Mouse (Mus musculus) hindbrain, embryonic 11.5 days (tissue): ENCODE measurements around the gene Samd4b. TPM values are rescaled to one million over a fixed set of nuclear protein-coding genes. Genes with fewer than 3 reads are reported as not detected.

Experiments used
- ATAC-seq: fragments of 200-750 bp; cut with Nextera tagmentation; 2 replicates; pipeline ENCODE4 v1.8.0; 2017; ENCODE audit warnings: mild to moderate bottlenecking, moderate TSS enrichment, moderate library complexity; ENCODE audit not compliant: low FRiP score
- DNase-seq: peaks from one replicate; pipeline ENCODE4 v3.0.0-alpha.2; 2015; ENCODE audit warnings: low spot score
- H3K27ac ChIP-seq: fragments of 300-500 bp; sonication (generic); 2 replicates; pipeline ENCODE4 v1.5.1; 2014; ENCODE audit warnings: mild to moderate bottlenecking, low read depth, low read length
- H3K27me3 ChIP-seq: fragments of 300-500 bp; sonication (generic); 2 replicates; pipeline ENCODE4 v1.6.1; 2014; ENCODE audit warnings: mild to moderate bottlenecking, low read length, moderate library complexity, mixed read lengths; ENCODE audit not compliant: control insufficient read depth, insufficient read depth
- H3K36me3 ChIP-seq: fragments of 300-500 bp; sonication (generic); 2 replicates; pipeline ENCODE4 v1.6.1; 2014; ENCODE audit warnings: mild to moderate bottlenecking, low read length, moderate library complexity, mixed read lengths; ENCODE audit not compliant: control insufficient read depth, insufficient read depth
- H3K4me1 ChIP-seq: fragments of 300-500 bp; sonication (generic); replicated peaks from 2 replicates; pipeline ENCODE4 v1.6.1; 2014; ENCODE audit warnings: low read length, mixed read lengths; ENCODE audit not compliant: control insufficient read depth, insufficient read depth
- H3K4me2 ChIP-seq: fragments of 300-500 bp; sonication (generic); replicated peaks from 2 replicates; pipeline ENCODE4 v1.6.1; 2014; ENCODE audit warnings: mild to moderate bottlenecking, low read depth, low read length
- H3K4me3 ChIP-seq: fragments of 300-500 bp; sonication (generic); 2 replicates; pipeline ENCODE4 v1.5.1; 2014; ENCODE audit warnings: low read depth, low read length
- H3K9ac ChIP-seq: fragments of 300-500 bp; sonication (generic); 2 replicates; pipeline ENCODE4 v1.6.1; 2014; ENCODE audit warnings: low read depth, low read length
- H3K9me3 ChIP-seq: fragments of 300-500 bp; sonication (generic); 2 replicates; pipeline ENCODE4 v1.6.1; 2016; ENCODE audit warnings: low read length; ENCODE audit not compliant: control insufficient read depth
- WGBS: fragments of 180-500 bp; shearing (Covaris S2); extraction: QIAGEN DNeasy Blood & Tissue Kit; methylation state at CpG from one replicate; pipeline ENCODE4 v1.1.7; 2014; 5-methylcytosine and 5-hydroxymethylcytosine counted together
- polyA plus RNA-seq: library from polyadenylated mRNA; unstranded; fragments of >200 nt; fragmentation: Nextera tagmentation; extraction: Ambion mirVana; gene quantifications from 2 replicates; pipeline ENCODE4 v1.2.1, GENCODE M21; 2014

The Samd4b gene
- polyA plus RNA-seq, 1 experiment from 2014 or later, result 27.4 TPM

GRCm38 (mm10) chr7:28371514-28371989 is 226.4 kb downstream of the Samd4b start:
- peak overlapping the region; percentile 93 for H3K27ac ChIP-seq
- H3K4me3 ChIP-seq, result peak overlapping the region; percentile 90
- H3K27me3 ChIP-seq, result no peaks in the 10 kb centered on the region
- no peaks in the 10 kb centered on the region for H3K4me1 ChIP-seq
- peak overlapping the region; percentile 89 for H3K4me2 ChIP-seq
- DNase-seq (peak; percentile 66), ATAC-seq (peak; percentile 18)
- no peaks in the 10 kb centered on the region for H3K9me3 ChIP-seq
- under 1% methylated on average over 39 of the region's 43 CpGs for WGBS
- peaks cover 7% of the 10 kb centered on the region; the same call in 1 of the 2 replicates for H3K36me3 ChIP-seq
- H3K9ac ChIP-seq, result peak overlapping the region; percentile 91

GRCm38 (mm10) chr7:28370977-28371513 is 226.9 kb downstream of the Samd4b start:
- Histone ChIP-seq H3K4me3 (peak overlapping the region; percentile 90), H3K9ac (peak overlapping the region; percentile 91), H3K9me3 (no peaks in the 10 kb centered on the region), H3K27ac (peak overlapping the region; percentile 93), H3K27me3 (no peaks in the 10 kb centered on the region), H3K4me2 (peak overlapping the region; percentile 89), H3K36me3 (peaks cover 7% of the 10 kb centered on the region; the same call in 1 of the 2 replicates), H3K4me1 (no peaks in the 10 kb centered on the region)
- ATAC-seq (no peak), DNase-seq (no peak)
- 15% methylated on average over 11 of the region's 11 CpGs for WGBS

DNA sequence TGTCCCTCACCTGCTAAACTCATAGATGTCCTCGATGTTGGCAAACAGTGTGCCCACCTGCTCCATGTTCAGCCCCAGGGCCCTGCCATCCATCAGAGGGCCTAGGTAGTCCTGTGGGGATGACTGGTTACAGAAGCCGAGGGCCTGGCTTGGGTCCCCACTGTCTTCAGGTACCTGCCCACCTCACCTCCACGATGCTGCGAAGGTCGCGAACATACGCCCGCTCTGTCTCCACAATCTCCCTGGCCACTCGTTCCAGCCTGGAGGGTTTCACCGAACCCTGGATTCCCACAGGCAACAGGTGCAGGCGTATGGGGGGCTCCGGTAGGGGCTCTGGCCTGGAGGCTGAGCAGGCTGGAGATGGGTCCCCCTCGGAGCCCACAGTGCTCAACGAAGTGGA is 227.9 kb downstream of the Samd4b start:
- 93% methylated on average over 14 of the region's 14 CpGs for WGBS
- no peak for ATAC-seq

GRCm38 (mm10) chr7:28368276-28368920 is 229.5 kb downstream of the Samd4b start:
- Histone ChIP-seq H3K9me3 (no peaks in the 10 kb centered on the region), H3K36me3 (peaks cover 10% of the 10 kb centered on the region; the same call in 1 of the 2 replicates), H3K4me3 (no peak overlapping the region), H3K4me1 (no peaks in the 10 kb centered on the region), H3K27me3 (no peaks in the 10 kb centered on the region), H3K4me2 (no peak overlapping the region), H3K27ac (no peak overlapping the region), H3K9ac (no peak overlapping the region)
- no peak for ATAC-seq
- no peak for DNase-seq
- WGBS, result 94% methylated on average over 16 of the region's 16 CpGs

More for the DNA sequence above, 227.9 kb downstream of the Samd4b start:
- Histone ChIP-seq H3K27ac (no peak overlapping the region), H3K4me3 (peak overlapping the region; percentile 90), H3K36me3 (peaks cover 7% of the 10 kb centered on the region; the same call in 1 of the 2 replicates), H3K9ac (peak overlapping the region; percentile 17; the same call in 1 of the 2 replicates), H3K9me3 (no peaks in the 10 kb centered on the region), H3K4me2 (peak overlapping the region; percentile 89; the same call in 1 of the 2 replicates), H3K4me1 (no peaks in the 10 kb centered on the region), H3K27me3 (no peaks in the 10 kb centered on the region)
- DNase-seq, result no peak

DNA sequence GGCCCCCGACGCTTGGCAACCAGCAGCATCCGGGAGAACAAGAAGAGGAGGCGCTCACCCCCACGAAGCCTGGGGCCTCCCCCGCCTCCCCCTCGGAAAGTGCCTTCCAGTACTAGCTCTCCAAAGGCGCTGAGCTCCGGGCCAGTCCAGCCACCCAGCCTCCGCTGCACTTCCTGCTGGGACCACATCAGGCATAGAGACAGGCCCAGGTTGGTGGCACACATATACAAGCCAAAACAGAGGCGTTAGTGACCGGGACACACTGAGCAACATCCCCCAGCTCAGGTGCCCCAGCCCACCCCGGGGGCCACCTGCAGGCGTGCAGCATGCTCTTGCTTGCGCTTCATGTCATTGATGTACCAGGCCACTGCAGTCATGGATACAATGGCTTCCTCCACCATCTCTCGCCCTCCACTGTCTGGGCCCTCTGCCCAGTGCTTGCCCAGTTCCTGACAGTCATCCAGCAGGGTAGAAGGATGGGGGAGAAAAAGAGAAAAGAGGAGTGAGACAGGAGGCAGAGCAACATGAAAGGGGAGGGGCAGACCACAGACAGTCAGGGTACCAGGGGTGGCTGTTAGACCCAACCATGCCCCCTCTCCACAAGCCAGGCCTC is 230.2 kb downstream of the Samd4b start:
- Histone ChIP-seq H3K4me2 (no peak overlapping the region), H3K27me3 (no peaks in the 10 kb centered on the region), H3K4me1 (no peaks in the 10 kb centered on the region), H3K27ac (no peak overlapping the region), H3K9ac (no peak overlapping the region), H3K4me3 (no peak overlapping the region), H3K36me3 (peaks cover 10% of the 10 kb centered on the region), H3K9me3 (no peaks in the 10 kb centered on the region)
- WGBS, result 92% methylated on average over 16 of the region's 16 CpGs
- DNase-seq, result no peak
- ATAC-seq, result no peak

DNA sequence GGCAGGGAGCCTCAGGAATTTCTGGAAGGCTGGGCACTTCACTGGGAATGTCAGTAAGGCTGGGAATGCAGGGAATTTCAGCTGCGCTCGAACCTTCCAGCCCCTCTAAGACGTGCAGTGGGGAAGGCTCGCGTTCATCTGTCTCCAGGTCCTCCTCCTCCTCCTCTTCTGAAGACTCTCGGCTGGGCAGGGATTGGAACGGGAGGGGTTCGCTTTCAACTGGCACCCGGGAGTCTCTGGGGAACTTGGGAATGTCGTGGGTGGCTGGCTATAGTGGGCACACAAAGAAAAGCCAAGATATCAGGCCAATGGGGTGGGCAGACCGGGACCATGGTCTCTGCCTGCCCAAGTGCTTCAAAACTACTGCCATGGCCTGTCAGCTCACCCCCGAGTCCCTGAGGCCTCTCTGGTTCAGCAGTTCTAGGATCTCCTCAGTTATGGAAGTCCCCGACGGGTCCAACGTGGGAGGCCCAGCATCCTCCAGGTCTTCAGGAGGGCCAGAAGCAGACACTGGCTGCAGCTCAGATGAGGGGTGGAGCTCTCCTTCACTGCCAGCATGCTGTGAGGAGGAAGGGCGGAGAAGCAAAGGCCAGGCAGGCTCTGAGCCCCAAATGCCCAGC is 235.4 kb downstream of the Samd4b start:
- no peaks in the 10 kb centered on the region for H3K27me3 ChIP-seq
- H3K4me3 ChIP-seq, result no peak overlapping the region
- H3K9ac ChIP-seq, result no peak overlapping the region
- no peaks in the 10 kb centered on the region for H3K9me3 ChIP-seq
- 87% methylated on average over 16 of the region's 16 CpGs for WGBS
- no peak overlapping the region for H3K4me2 ChIP-seq
- peaks cover 21% of the 10 kb centered on the region for H3K36me3 ChIP-seq
- no peak overlapping the region for H3K27ac ChIP-seq
- DNase-seq (no peak), ATAC-seq (no peak)
- H3K4me1 ChIP-seq, result no peaks in the 10 kb centered on the region

DNA sequence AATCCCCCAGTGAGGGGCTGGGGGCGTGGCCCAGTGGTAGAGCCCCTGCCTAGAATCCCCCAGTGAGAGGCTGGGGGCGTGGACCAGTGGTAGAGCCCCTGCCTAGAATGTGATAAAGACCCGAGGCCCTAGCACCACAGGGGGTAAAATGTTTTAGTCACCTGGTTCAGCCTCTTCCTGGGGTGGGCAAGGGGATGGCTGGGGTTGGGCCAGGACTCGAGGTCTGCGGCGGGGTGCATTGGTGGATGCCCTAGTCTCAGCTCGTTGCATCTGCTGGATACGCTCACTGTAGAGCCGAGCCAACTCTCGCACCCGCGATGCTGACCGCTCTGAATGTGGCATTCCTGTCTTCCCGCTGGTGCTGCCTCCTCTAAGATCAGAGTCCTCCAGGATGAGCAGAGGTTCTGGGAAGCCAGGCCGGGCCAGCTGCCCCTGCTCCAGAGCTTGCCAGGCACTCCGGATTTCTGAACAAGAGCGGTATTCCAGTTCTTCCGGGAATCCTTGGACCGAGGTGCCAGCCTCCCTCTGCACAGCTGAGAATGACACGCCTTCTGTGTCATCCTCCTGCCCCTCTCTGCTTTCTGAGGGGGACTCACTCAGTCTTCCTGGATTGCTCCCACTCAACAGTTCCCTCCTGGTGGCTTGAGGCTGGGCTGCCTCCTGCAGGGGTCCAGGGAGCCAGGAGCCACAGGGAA is 236.2 kb downstream of the Samd4b start:
- Histone ChIP-seq H3K27me3 (no peaks in the 10 kb centered on the region), H3K36me3 (peaks cover 21% of the 10 kb centered on the region), H3K4me2 (no peak overlapping the region), H3K4me1 (0 out of 2 replicates have a peak, but pooled peaks cover 2% of the 10 kb centered on the region), H3K27ac (no peak overlapping the region), H3K9me3 (no peaks in the 10 kb centered on the region), H3K9ac (no peak overlapping the region), H3K4me3 (no peak overlapping the region)
- 92% methylated on average over 19 of the region's 20 CpGs for WGBS
- ATAC-seq (no peak), DNase-seq (no peak)

DNA sequence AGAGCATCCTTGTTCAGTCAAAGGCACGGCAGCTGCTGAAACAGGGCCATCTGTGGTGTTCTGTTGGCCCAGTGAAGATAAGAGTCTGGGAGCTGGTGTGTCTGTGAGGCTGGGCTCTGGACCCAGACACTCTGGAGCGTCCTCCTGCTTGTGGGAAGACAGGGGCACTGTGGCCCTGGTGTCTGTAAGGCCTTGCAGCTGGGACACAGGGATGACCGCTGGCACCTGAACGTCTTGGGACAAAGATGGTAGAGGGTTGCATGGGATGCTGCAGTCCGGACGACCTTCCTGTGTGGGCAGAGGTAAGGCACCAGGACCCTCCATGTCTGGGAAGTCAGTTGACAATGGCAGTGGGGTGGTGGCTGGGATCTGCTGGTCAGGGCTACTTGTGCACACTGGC is 237.7 kb downstream of the Samd4b start:
- H3K4me3 ChIP-seq, result no peak overlapping the region
- no peaks in the 10 kb centered on the region for H3K9me3 ChIP-seq
- peaks cover 21% of the 10 kb centered on the region for H3K36me3 ChIP-seq
- no peak overlapping the region for H3K9ac ChIP-seq
- H3K27me3 ChIP-seq, result no peaks in the 10 kb centered on the region
- WGBS, result 93% methylated on average over 6 of the region's 6 CpGs
- no peak overlapping the region for H3K27ac ChIP-seq
- H3K4me1 ChIP-seq, result 0 out of 2 replicates have a peak, but pooled peaks cover 2% of the 10 kb centered on the region
- ATAC-seq (no peak), DNase-seq (no peak)
- no peak overlapping the region for H3K4me2 ChIP-seq
